Mouse (Mus musculus) bone marrow, adult 2 months (tissue): ENCODE measurements around the gene Zc3h18.

Source experiments
- CTCF ChIP-seq: fragments of 200-500 bp; IDR thresholded peaks from 2 replicates; pipeline ENCODE4 v1.5.1; 2011; ENCODE audit warnings: low read length, control low read depth; ENCODE audit not compliant: control insufficient read depth, insufficient read depth
- POLR2A ChIP-seq: fragments of 200-500 bp; IDR thresholded peaks from 2 replicates; pipeline ENCODE4 v1.6.1; 2011; ENCODE audit warnings: low read depth, mild to moderate bottlenecking, control low read depth, low read length, borderline replicate concordance; ENCODE audit not compliant: control insufficient read depth

DNA sequence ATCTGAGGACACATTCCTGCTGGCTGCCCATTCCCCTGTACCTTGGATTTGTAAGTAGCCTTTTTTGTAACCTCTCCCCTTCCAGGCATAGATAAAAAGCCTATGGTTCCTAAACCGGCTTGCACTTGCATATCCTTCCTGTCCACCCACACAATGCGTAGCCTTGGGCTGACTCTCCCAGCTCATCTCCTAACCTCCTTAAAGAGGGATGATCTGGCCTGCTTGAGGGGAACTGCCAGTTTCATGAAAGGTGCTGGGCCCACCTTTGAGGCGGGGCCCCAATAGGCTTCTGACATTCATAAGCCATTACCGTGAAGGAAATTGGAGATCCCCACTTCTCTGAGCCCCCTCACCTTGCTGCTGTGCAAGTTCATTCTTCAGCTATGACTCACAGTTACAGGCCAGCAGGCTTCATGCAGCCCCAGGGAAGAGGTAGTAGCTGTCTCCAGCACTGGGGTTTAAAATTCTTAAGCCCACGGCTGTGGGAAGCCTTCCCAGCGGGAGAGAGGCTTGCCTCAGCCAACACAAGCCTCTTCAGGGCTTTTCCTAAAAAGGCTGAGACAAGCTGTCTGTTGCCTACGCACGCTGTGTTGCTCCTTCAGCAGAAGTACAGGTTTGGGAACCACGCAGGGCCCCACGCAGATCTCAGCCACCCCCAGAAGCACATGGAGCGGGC lies 85.2 kb downstream of the Zc3h18 start:
- no peak for TF ChIP-seq CTCF
- TF ChIP-seq POLR2A, result no peak
